Mouse (Mus musculus): ENCODE measurements around the gene Gm15517.

Gm15517 gene

GRCm38 (mm10) chr7:44257278-44257677, 4.0 kb upstream of the Gm15517 start, which contains the start of gene Acp4:
TSS of gene Acp4 (minus strand) at chr7:44257378.
- Histone ChIP-seq H3K4me3 (replicated peaks; ENCODE audit: low read length) (no peak within 1 kb of the TSS), H3K27me3 (ENCODE audit: insufficient read depth, low read length) (peaks cover 10% of the 10 kb centered on the region; the same call in 1 of the 2 replicates), H3K4me1 (replicated peaks; ENCODE audit: low read depth, low read length) (peaks cover 48% of the 10 kb centered on the region), H3K36me3 (ENCODE audit: insufficient read depth, low read length) (peaks cover 18% of the 10 kb centered on the region), H3K9me3 (ENCODE audit: low read length) (no peaks in the 10 kb centered on the region)
- no peak for TF ChIP-seq CTCF (conservative IDR thresholded peaks at IDR 0.05; ENCODE audit: low read length)
- no peak for TF ChIP-seq POU5F1 (IDR thresholded peaks at IDR 0.05; ENCODE audit: borderline replicate concordance, low read length)
- TF ChIP-seq NANOG (IDR thresholded peaks at IDR 0.05; ENCODE audit: borderline replicate concordance, low read length), result no peak

DNA sequence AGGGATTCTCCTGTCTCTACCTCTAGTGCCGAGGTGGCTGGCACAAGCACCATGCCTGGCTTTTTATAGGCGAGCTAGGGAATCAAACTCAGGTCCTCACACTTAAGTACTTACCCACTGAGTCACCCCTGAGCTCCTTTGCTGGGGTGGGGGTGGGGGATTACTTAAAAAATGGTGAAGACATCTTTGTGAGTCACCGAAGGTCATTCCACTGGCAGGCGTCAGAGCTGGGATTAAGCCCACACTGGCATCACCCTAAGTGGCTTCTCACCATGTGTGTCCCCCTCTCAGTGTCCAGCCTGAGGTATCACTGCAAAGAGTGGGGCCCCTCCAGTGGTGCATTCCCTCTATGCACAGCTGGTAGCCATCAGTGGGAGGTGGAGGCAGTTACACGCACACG, 837 bp upstream of the Gm15517 start:
- Histone ChIP-seq H3K27me3 (ENCODE audit: insufficient read depth, low read length) (peaks cover 14% of the 10 kb centered on the region), H3K4me1 (replicated peaks; ENCODE audit: low read depth, low read length) (peaks cover 38% of the 10 kb centered on the region), H3K4me3 (replicated peaks; ENCODE audit: low read length) (no peak overlapping the region), H3K36me3 (ENCODE audit: insufficient read depth, low read length) (no peaks in the 10 kb centered on the region), H3K9me3 (ENCODE audit: low read length) (no peaks in the 10 kb centered on the region)
- TF ChIP-seq CTCF (conservative IDR thresholded peaks at IDR 0.05; ENCODE audit: low read length) (no peak), POU5F1 (IDR thresholded peaks at IDR 0.05; ENCODE audit: borderline replicate concordance, low read length) (no peak), NANOG (IDR thresholded peaks at IDR 0.05; ENCODE audit: borderline replicate concordance, low read length) (no peak)

DNA sequence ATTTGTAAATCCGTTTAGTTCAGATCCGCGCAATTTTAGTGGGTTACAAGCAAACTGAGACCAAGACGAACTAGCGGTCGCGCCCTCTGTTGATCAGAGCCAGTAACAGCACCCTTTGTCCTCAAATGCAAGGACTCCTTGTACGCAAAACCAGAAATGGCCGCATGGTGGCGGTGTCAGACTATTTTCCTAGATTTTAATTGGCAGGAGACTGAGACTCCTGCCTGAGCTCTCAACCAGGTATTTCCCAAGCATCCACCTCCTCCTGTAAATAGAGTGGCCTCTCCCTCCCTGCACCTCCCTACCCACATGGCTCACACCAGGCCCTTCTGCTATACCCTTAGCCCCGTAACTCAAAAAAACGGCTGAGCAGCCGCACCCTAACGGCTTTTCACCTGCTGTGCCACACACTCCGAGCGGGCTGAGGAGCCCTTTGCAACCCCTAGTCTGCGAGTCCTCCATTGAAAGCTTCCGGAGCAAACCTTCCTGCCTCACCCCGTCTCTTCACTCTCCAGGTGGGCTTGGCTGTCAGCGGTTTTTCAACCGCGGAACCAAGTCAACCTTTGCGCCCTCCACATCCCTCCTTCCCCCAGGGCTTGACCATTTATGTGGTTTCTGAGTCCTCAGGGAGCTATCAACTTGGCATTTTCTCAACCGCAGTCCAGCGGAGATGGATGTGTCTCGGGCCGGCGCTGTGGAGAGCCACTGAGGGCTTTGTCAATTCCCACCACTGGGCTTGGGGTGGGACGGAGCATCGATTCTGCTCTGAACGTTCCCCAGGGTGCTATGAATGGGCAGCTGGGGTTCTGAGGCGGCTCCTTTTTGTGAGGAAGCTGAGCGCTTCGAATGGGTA, 1.8 kb downstream of the Gm15517 start:
- Histone ChIP-seq H3K9me3 (ENCODE audit: low read length) (no peaks in the 10 kb centered on the region), H3K4me1 (replicated peaks; ENCODE audit: low read depth, low read length) (peaks cover 35% of the 10 kb centered on the region), H3K27me3 (ENCODE audit: insufficient read depth, low read length) (peaks cover 23% of the 10 kb centered on the region), H3K36me3 (ENCODE audit: insufficient read depth, low read length) (no peaks in the 10 kb centered on the region), H3K4me3 (replicated peaks; ENCODE audit: low read length) (peak overlapping the region; percentile 69)
- TF ChIP-seq CTCF (conservative IDR thresholded peaks at IDR 0.05; ENCODE audit: low read length) (peak; percentile 96), POU5F1 (IDR thresholded peaks at IDR 0.05; ENCODE audit: borderline replicate concordance, low read length) (no peak)

GRCm38 (mm10) chr7:44268117-44268516, 6.9 kb downstream of the Gm15517 start:
- Histone ChIP-seq H3K36me3 (ENCODE audit: insufficient read depth, low read length) (no peaks in the 10 kb centered on the region), H3K27me3 (ENCODE audit: insufficient read depth, low read length) (peaks cover 18% of the 10 kb centered on the region), H3K4me1 (replicated peaks; ENCODE audit: low read depth, low read length) (peaks cover 31% of the 10 kb centered on the region), H3K4me3 (replicated peaks; ENCODE audit: low read length) (no peak overlapping the region), H3K9me3 (ENCODE audit: low read length) (no peaks in the 10 kb centered on the region)
- no peak for TF ChIP-seq NANOG (IDR thresholded peaks at IDR 0.05; ENCODE audit: borderline replicate concordance, low read length)
- TF ChIP-seq POU5F1 (IDR thresholded peaks at IDR 0.05; ENCODE audit: borderline replicate concordance, low read length), result no peak
- TF ChIP-seq CTCF (conservative IDR thresholded peaks at IDR 0.05; ENCODE audit: low read length), result no peak

DNA sequence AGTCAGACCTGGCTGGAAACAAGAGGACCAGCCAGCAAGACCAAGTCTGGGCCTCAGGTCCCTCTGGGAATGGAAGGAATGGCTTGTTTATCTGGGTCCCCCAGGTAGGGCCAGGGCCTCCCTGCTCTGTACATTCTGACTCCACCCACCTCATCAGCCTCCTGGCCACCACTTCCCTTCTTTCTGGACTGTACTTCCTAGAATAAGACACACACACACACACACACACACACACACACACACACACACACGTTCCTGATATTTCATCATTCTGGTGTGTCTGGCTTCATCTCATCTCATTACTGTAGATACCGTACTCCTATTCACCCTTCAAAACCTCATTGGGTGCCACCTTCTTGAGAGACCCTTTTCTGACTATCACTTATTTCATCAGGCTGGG, 8.2 kb downstream of the Gm15517 start:
- Histone ChIP-seq H3K4me1 (replicated peaks; ENCODE audit: low read depth, low read length) (peaks cover 40% of the 10 kb centered on the region), H3K9me3 (ENCODE audit: low read length) (no peaks in the 10 kb centered on the region), H3K27me3 (ENCODE audit: insufficient read depth, low read length) (peaks cover 18% of the 10 kb centered on the region), H3K36me3 (ENCODE audit: insufficient read depth, low read length) (no peaks in the 10 kb centered on the region), H3K4me3 (replicated peaks; ENCODE audit: low read length) (no peak overlapping the region)
- TF ChIP-seq POU5F1 (IDR thresholded peaks at IDR 0.05; ENCODE audit: borderline replicate concordance, low read length), result no peak
- no peak for TF ChIP-seq NANOG (IDR thresholded peaks at IDR 0.05; ENCODE audit: borderline replicate concordance, low read length)
- TF ChIP-seq CTCF (conservative IDR thresholded peaks at IDR 0.05; ENCODE audit: low read length), result no peak

GRCm38 (mm10) chr7:44271309-44271708, 10.1 kb downstream of the Gm15517 start:
- TF ChIP-seq NANOG (IDR thresholded peaks at IDR 0.05; ENCODE audit: borderline replicate concordance, low read length), result no peak
- no peak for TF ChIP-seq CTCF (conservative IDR thresholded peaks at IDR 0.05; ENCODE audit: low read length)
- TF ChIP-seq POU5F1 (IDR thresholded peaks at IDR 0.05; ENCODE audit: borderline replicate concordance, low read length), result no peak
- Histone ChIP-seq H3K4me3 (replicated peaks; ENCODE audit: low read length) (no peak overlapping the region), H3K27me3 (ENCODE audit: insufficient read depth, low read length) (peaks cover 14% of the 10 kb centered on the region; the same call in 1 of the 2 replicates), H3K36me3 (ENCODE audit: insufficient read depth, low read length) (no peaks in the 10 kb centered on the region), H3K9me3 (ENCODE audit: low read length) (no peaks in the 10 kb centered on the region), H3K4me1 (replicated peaks; ENCODE audit: low read depth, low read length) (peaks cover 55% of the 10 kb centered on the region)

- TF ChIP-seq CTCF (conservative IDR thresholded peaks at IDR 0.05; ENCODE audit: low read length), result no peak
- TF ChIP-seq POU5F1 (IDR thresholded peaks at IDR 0.05; ENCODE audit: borderline replicate concordance, low read length), result no peak
- TF ChIP-seq NANOG (IDR thresholded peaks at IDR 0.05; ENCODE audit: borderline replicate concordance, low read length), result no peak
- Histone ChIP-seq H3K27me3 (ENCODE audit: insufficient read depth, low read length) (peaks cover 8% of the 10 kb centered on the region; the same call in 1 of the 2 replicates), H3K9me3 (ENCODE audit: low read length) (no peaks in the 10 kb centered on the region), H3K4me1 (replicated peaks; ENCODE audit: low read depth, low read length) (peaks cover 54% of the 10 kb centered on the region), H3K36me3 (ENCODE audit: insufficient read depth, low read length) (no peaks in the 10 kb centered on the region), H3K4me3 (replicated peaks; ENCODE audit: low read length) (no peak overlapping the region)
Measured at GRCm38 (mm10) chr7:44272546-44272945, 11.3 kb downstream of the Gm15517 start.

- Histone ChIP-seq H3K4me1 (replicated peaks; ENCODE audit: low read depth, low read length) (peaks cover 56% of the 10 kb centered on the region), H3K9me3 (ENCODE audit: low read length) (no peaks in the 10 kb centered on the region), H3K4me3 (replicated peaks; ENCODE audit: low read length) (peak overlapping the region; percentile 50), H3K36me3 (ENCODE audit: insufficient read depth, low read length) (no peaks in the 10 kb centered on the region), H3K27me3 (ENCODE audit: insufficient read depth, low read length) (0 out of 2 replicates have a peak, but pooled peaks cover under 1% of the 10 kb centered on the region)
- TF ChIP-seq NANOG (IDR thresholded peaks at IDR 0.05; ENCODE audit: borderline replicate concordance, low read length), result no peak
- TF ChIP-seq CTCF (conservative IDR thresholded peaks at IDR 0.05; ENCODE audit: low read length), result no peak
- TF ChIP-seq POU5F1 (IDR thresholded peaks at IDR 0.05; ENCODE audit: borderline replicate concordance, low read length), result no peak
Measured at GRCm38 (mm10) chr7:44273446-44273845, 12.2 kb downstream of the Gm15517 start.
